Mouse (Mus musculus) forebrain, postnatal 0 days (tissue): ENCODE data around the gene Sox5. TPM values are rescaled to one million over a fixed set of nuclear protein-coding genes. Genes with fewer than 3 reads are reported as not detected.

Experiments
- ATAC-seq: fragments of 200-750 bp; cut with Nextera tagmentation; 2 replicates; pipeline ENCODE4 v1.8.0; 2017; ENCODE audit warnings: mild to moderate bottlenecking, moderate library complexity
- DNase-seq: peaks from one replicate; pipeline ENCODE4 v3.0.0-alpha.2; 2015
- H3K27ac ChIP-seq: fragments of 300-500 bp; sonication (generic); 2 replicates; pipeline ENCODE4 v1.5.1; 2014; ENCODE audit warnings: low read depth, mild to moderate bottlenecking, antibody characterized with exemption, low read length, moderate library complexity, mixed read lengths
- H3K27me3 ChIP-seq: fragments of 300-500 bp; sonication (generic); 2 replicates; pipeline ENCODE4 v1.6.1; 2014; ENCODE audit warnings: mild to moderate bottlenecking, low read length, mixed read lengths; ENCODE audit not compliant: insufficient read depth
- H3K36me3 ChIP-seq: fragments of 300-500 bp; sonication (generic); 2 replicates; pipeline ENCODE4 v1.6.1; 2014; ENCODE audit warnings: mild to moderate bottlenecking, moderate library complexity; ENCODE audit not compliant: insufficient read depth
- H3K4me1 ChIP-seq: fragments of 300-500 bp; sonication (generic); 2 replicates; pipeline ENCODE4 v1.6.1; 2014; ENCODE audit warnings: antibody characterized with exemption; ENCODE audit not compliant: insufficient read depth
- H3K4me2 ChIP-seq: fragments of 300-500 bp; sonication (generic); 2 replicates; pipeline ENCODE4 v1.6.1; 2014; ENCODE audit warnings: low read depth, mild to moderate bottlenecking, moderate library complexity
- H3K4me3 ChIP-seq: fragments of 300-500 bp; sonication (generic); 2 replicates; pipeline ENCODE4 v1.5.1; 2014; ENCODE audit warnings: low read depth, low read length, mixed read lengths
- H3K9ac ChIP-seq: fragments of 300-500 bp; sonication (generic); 2 replicates; pipeline ENCODE4 v1.6.1; 2014; ENCODE audit warnings: mild to moderate bottlenecking
- H3K9me3 ChIP-seq: fragments of 300-500 bp; sonication (generic); 2 replicates; pipeline ENCODE4 v1.6.1; 2016; ENCODE audit warnings: low read length
- CTCF ChIP-seq: sonication (generic); IDR thresholded peaks from 2 replicates; pipeline ENCODE4 v1.5.1; 2016; ENCODE audit warnings: antibody characterized with exemption, control low read depth, low read depth
- WGBS: fragments of 180-500 bp; shearing (Covaris S2); extraction: QIAGEN DNeasy Blood & Tissue Kit; methylation state at CpG from one replicate; pipeline ENCODE4 v1.1.7; 2014; 5-methylcytosine and 5-hydroxymethylcytosine counted together
- polyA plus RNA-seq: library from polyadenylated mRNA; unstranded; fragments of >200 nt; fragmentation: Nextera tagmentation; extraction: Ambion mirVana; gene quantifications from 2 replicates; pipeline ENCODE4 v1.2.1, GENCODE M21; 2015
- total RNA-seq: library from RNA; depleted of rRNA; stranded (reverse); fragments of >200 nt; gene quantifications from 2 replicates; pipeline ENCODE4 v1.2.3, GENCODE M21; 2014

Gene Sox5
- total and polyA plus RNA-seq, 2 experiments from 2014 or later = 31.6 to 62.8 TPM

DNA sequence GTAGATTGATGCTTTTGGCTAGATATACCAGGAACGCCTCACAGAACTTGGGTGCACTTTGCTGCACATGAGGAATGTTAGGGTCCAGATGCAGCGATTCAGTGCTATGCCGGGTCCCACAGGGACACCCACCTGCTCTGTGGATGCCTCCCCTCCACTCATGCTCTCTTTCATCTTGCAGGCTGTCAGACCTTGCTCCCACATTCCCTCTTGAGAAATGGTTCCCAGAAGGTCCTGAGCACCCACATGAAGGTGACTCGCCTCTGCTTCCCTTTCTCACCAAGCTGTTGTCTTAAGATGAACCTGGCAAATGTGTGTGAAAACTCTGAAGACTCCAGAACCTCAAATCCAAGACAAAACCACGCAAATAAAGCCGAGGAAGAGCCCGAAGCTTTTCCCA lies 704.0 kb downstream of the Sox5 start:
- Histone ChIP-seq H3K4me2 (no peak overlapping the region), H3K36me3 (no peaks in the 10 kb centered on the region), H3K27ac (no peak overlapping the region), H3K4me3 (no peak overlapping the region), H3K27me3 (no peaks in the 10 kb centered on the region), H3K9ac (no peak overlapping the region), H3K9me3 (no peaks in the 10 kb centered on the region), H3K4me1 (peaks cover 7% of the 10 kb centered on the region; the same call in 1 of the 2 replicates)
- ATAC-seq (no peak), DNase-seq (no peak)
- no peak for TF ChIP-seq CTCF
- WGBS = 95% methylated on average over 7 of the region's 7 CpGs

DNA sequence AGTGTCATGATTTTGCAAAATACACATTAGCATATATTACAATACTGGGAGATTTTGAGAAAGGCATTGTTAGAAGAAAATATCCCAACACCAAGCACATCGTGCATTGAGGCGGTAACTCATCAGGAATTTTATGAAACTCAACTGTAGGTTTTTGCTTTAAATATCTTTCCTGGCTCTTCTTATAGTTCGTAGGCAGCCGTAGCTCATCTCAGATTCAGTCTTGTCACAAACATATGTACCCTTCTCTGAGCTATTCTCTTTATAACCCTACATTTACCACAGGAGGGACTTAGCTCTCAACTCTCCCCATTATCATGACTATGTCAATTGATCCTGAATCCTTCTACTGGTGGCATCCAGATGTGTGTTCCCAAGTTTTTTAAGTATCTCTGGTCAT lies 705.4 kb downstream of the Sox5 start:
- TF ChIP-seq CTCF = no peak
- WGBS = 74% methylated on average over 4 of the region's 4 CpGs
- H3K4me1 ChIP-seq = peaks cover 7% of the 10 kb centered on the region; the same call in 1 of the 2 replicates

GRCm38 (mm10) chr6:144075327-144075941 lies 706.3 kb downstream of the Sox5 start:
- H3K27ac ChIP-seq = no peak overlapping the region

More for the DNA sequence above, 705.4 kb downstream of the Sox5 start:
- Histone ChIP-seq H3K9me3 (no peaks in the 10 kb centered on the region), H3K4me3 (no peak overlapping the region), H3K4me2 (no peak overlapping the region), H3K27me3 (no peaks in the 10 kb centered on the region), H3K27ac (no peak overlapping the region), H3K9ac (no peak overlapping the region), H3K36me3 (no peaks in the 10 kb centered on the region)
- no peak for DNase-seq
- ATAC-seq = no peak

GRCm38 (mm10) chr6:144074826-144075225 lies 707.0 kb downstream of the Sox5 start:
- peak; percentile 61 for DNase-seq
- H3K9me3 ChIP-seq = no peaks in the 10 kb centered on the region
- H3K27me3 ChIP-seq = no peaks in the 10 kb centered on the region
- no peak overlapping the region for H3K27ac ChIP-seq
- 45% methylated on average over 9 of the region's 9 CpGs for WGBS
- H3K36me3 ChIP-seq = no peaks in the 10 kb centered on the region
- H3K4me3 ChIP-seq = no peak overlapping the region
- peaks cover 7% of the 10 kb centered on the region; the same call in 1 of the 2 replicates for H3K4me1 ChIP-seq
- H3K9ac ChIP-seq = no peak overlapping the region
- TF ChIP-seq CTCF = no peak
- peak; percentile 62 for ATAC-seq
- no peak overlapping the region for H3K4me2 ChIP-seq

More at GRCm38 (mm10) chr6:144075327-144075941, 706.3 kb downstream of the Sox5 start:
- no peak for TF ChIP-seq CTCF
- no peak for DNase-seq
- Histone ChIP-seq H3K36me3 (no peaks in the 10 kb centered on the region), H3K9ac (no peak overlapping the region), H3K4me1 (peaks cover 7% of the 10 kb centered on the region; the same call in 1 of the 2 replicates), H3K4me2 (no peak overlapping the region), H3K4me3 (no peak overlapping the region), H3K9me3 (no peaks in the 10 kb centered on the region), H3K27me3 (no peaks in the 10 kb centered on the region)
- 79% methylated on average over 12 of the region's 12 CpGs for WGBS
- ATAC-seq = no peak

- WGBS = 96% methylated on average over 5 of the region's 5 CpGs
- Histone ChIP-seq H3K4me3 (no peak overlapping the region), H3K27ac (no peak overlapping the region), H3K36me3 (no peaks in the 10 kb centered on the region), H3K4me2 (no peak overlapping the region), H3K9me3 (no peaks in the 10 kb centered on the region), H3K9ac (no peak overlapping the region), H3K4me1 (peaks cover 7% of the 10 kb centered on the region; the same call in 1 of the 2 replicates), H3K27me3 (no peaks in the 10 kb centered on the region)
- no peak for DNase-seq
- no peak for TF ChIP-seq CTCF
- no peak for ATAC-seq
Measured at GRCm38 (mm10) chr6:144070461-144070860, 711.3 kb downstream of the Sox5 start.

DNA sequence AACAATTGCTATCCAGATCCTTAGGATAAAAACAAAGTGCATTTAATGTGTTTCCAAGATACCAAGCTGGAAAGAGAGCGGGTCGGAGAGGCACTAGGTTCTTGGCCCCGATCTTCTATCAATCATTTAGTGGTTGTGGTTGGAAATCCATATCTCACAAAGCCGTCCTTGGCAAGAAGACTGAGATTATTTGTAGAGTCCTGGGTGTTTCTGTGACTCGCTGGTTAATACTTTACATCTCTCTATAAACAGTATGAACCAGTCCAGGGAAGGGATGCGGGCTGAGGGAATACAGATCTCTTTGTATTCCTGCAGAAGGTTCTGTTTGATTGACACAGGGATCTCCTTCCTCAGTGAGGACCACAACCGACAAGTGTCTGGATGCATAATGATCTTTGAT lies 714.3 kb downstream of the Sox5 start:
- no peaks in the 10 kb centered on the region for H3K27me3 ChIP-seq
- no peak overlapping the region for H3K9ac ChIP-seq
- H3K36me3 ChIP-seq = no peaks in the 10 kb centered on the region
- H3K4me3 ChIP-seq = no peak overlapping the region
- 82% methylated on average over 7 of the region's 7 CpGs for WGBS
- no peaks in the 10 kb centered on the region for H3K9me3 ChIP-seq
- ATAC-seq = no peak
- no peak for TF ChIP-seq CTCF
- no peak for DNase-seq
- no peak overlapping the region for H3K4me2 ChIP-seq
- H3K4me1 ChIP-seq = no peaks in the 10 kb centered on the region
- no peak overlapping the region for H3K27ac ChIP-seq

DNA sequence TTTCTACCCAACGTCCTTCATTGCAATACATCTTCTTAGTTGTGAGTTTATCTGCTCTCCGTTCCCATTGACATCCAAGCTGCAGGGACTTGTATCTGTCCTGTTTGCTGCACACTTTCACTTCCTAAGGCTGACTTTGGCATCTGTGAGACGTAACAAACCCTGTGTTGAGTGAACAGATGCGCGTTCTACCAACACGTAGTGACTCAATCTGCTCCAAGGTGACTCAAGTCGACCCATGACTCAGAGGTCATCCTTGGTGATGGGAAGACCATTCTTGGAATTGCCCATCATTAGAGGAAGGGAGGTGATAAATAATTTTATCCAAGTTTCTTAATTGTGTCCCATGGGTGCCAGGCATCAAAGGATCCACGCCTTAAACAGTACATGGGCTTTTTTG lies 719.3 kb downstream of the Sox5 start:
- H3K36me3 ChIP-seq = no peaks in the 10 kb centered on the region
- no peak for TF ChIP-seq CTCF
- no peak overlapping the region for H3K27ac ChIP-seq
- DNase-seq = no peak
- H3K9me3 ChIP-seq = no peaks in the 10 kb centered on the region
- WGBS = 87% methylated on average over 8 of the region's 8 CpGs
- H3K27me3 ChIP-seq = no peaks in the 10 kb centered on the region
- H3K9ac ChIP-seq = no peak overlapping the region
- H3K4me1 ChIP-seq = no peaks in the 10 kb centered on the region
- H3K4me2 ChIP-seq = no peak overlapping the region
- no peak for ATAC-seq
- H3K4me3 ChIP-seq = no peak overlapping the region
